Mouse (Mus musculus): ENCODE data around the gene Itm2b. TPM values are rescaled to one million over a fixed set of nuclear protein-coding genes. Genes with fewer than 3 reads are reported as not detected.

Itm2b gene
- polyA plus RNA-seq, 1 experiment from 2014 or later = 630 TPM

GRCm38 (mm10) chr14:73374315-73374890, 10.7 kb downstream of the Itm2b start:
- no peak for ATAC-seq
- H3K9ac ChIP-seq (replicated peaks; ENCODE audit: low read depth, low read length) = no peak overlapping the region
- H3K9me3 ChIP-seq (ENCODE audit: control insufficient read depth, low read length) = no peaks in the 10 kb centered on the region
- no peaks in the 10 kb centered on the region for H3K4me1 ChIP-seq (replicated peaks; ENCODE audit: control insufficient read depth, insufficient read depth, low read length)
- no peak overlapping the region for H3K27ac ChIP-seq (ENCODE audit: low read length)
- no peak overlapping the region for H3K4me3 ChIP-seq (replicated peaks; ENCODE audit: low read length)
- H3K27me3 ChIP-seq (replicated peaks; ENCODE audit: control insufficient read depth, insufficient read depth, low read length) = no peaks in the 10 kb centered on the region
- no peak overlapping the region for H3K4me2 ChIP-seq (ENCODE audit: low read length)
- WGBS = 76% methylated on average over 11 of the region's 11 CpGs
- H3K36me3 ChIP-seq (ENCODE audit: control insufficient read depth, insufficient read depth) = peaks cover 1% of the 10 kb centered on the region

GRCm38 (mm10) chr14:73373606-73374005, 11.5 kb downstream of the Itm2b start:
- Histone ChIP-seq H3K27me3 (replicated peaks; ENCODE audit: control insufficient read depth, insufficient read depth, low read length) (no peaks in the 10 kb centered on the region), H3K9ac (replicated peaks; ENCODE audit: low read depth, low read length) (no peak overlapping the region), H3K4me2 (ENCODE audit: low read length) (no peak overlapping the region), H3K4me3 (replicated peaks; ENCODE audit: low read length) (no peak overlapping the region), H3K36me3 (ENCODE audit: control insufficient read depth, insufficient read depth) (no peaks in the 10 kb centered on the region), H3K9me3 (ENCODE audit: control insufficient read depth, low read length) (no peaks in the 10 kb centered on the region), H3K4me1 (replicated peaks; ENCODE audit: control insufficient read depth, insufficient read depth, low read length) (no peaks in the 10 kb centered on the region), H3K27ac (ENCODE audit: low read length) (no peak overlapping the region)
- 84% methylated on average over 8 of the region's 8 CpGs for whole genome bisulfite sequencing
- ATAC-seq = no peak

- H3K27me3 ChIP-seq (replicated peaks; ENCODE audit: control insufficient read depth, insufficient read depth, low read length) = no peaks in the 10 kb centered on the region
- WGBS = 89% methylated on average over 4 of the region's 4 CpGs
- no peaks in the 10 kb centered on the region for H3K4me1 ChIP-seq (replicated peaks; ENCODE audit: control insufficient read depth, insufficient read depth, low read length)
- H3K4me3 ChIP-seq (replicated peaks; ENCODE audit: low read length) = no peak overlapping the region
- ATAC-seq = no peak
- H3K9me3 ChIP-seq (ENCODE audit: control insufficient read depth, low read length) = no peaks in the 10 kb centered on the region
- no peak overlapping the region for H3K27ac ChIP-seq (ENCODE audit: low read length)
- no peak overlapping the region for H3K4me2 ChIP-seq (ENCODE audit: low read length)
- peaks cover 4% of the 10 kb centered on the region; the same call in 1 of the 2 replicates for H3K36me3 ChIP-seq (ENCODE audit: control insufficient read depth, insufficient read depth)
- no peak overlapping the region for H3K9ac ChIP-seq (replicated peaks; ENCODE audit: low read depth, low read length)
These were observed 12.1 kb downstream of the Itm2b start for GRCm38 (mm10) chr14:73372990-73373389.

DNA sequence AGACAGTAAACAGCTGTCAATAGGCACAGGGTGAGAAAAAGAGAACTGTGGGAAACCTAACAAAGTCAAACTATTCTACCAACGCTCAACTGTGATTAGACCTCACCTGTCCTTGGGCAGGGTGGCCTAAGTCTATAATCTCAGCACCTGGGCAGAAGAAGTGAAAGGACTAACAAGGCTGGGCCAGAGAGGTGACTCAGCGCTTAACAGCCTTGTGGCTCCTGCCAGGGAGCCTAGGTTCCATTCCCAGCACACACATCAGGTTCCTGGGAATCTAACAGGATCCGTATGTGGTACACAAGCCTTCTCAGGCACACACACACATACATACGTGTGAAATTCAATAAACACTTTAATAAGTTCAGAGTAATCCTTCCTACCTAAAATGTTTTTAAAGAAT, 13.5 kb downstream of the Itm2b start:
- no peaks in the 10 kb centered on the region for H3K9me3 ChIP-seq (ENCODE audit: control insufficient read depth, low read length)
- peaks cover 5% of the 10 kb centered on the region for H3K36me3 ChIP-seq (ENCODE audit: control insufficient read depth, insufficient read depth)
- no peak overlapping the region for H3K27ac ChIP-seq (ENCODE audit: low read length)
- no peak for ATAC-seq
- no peak overlapping the region for H3K4me3 ChIP-seq (replicated peaks; ENCODE audit: low read length)
- H3K4me2 ChIP-seq (ENCODE audit: low read length) = no peak overlapping the region
- no peak overlapping the region for H3K9ac ChIP-seq (replicated peaks; ENCODE audit: low read depth, low read length)
- H3K4me1 ChIP-seq (replicated peaks; ENCODE audit: control insufficient read depth, insufficient read depth, low read length) = no peaks in the 10 kb centered on the region
- WGBS = 94% methylated on average over 4 of the region's 4 CpGs
- no peaks in the 10 kb centered on the region for H3K27me3 ChIP-seq (replicated peaks; ENCODE audit: control insufficient read depth, insufficient read depth, low read length)

DNA sequence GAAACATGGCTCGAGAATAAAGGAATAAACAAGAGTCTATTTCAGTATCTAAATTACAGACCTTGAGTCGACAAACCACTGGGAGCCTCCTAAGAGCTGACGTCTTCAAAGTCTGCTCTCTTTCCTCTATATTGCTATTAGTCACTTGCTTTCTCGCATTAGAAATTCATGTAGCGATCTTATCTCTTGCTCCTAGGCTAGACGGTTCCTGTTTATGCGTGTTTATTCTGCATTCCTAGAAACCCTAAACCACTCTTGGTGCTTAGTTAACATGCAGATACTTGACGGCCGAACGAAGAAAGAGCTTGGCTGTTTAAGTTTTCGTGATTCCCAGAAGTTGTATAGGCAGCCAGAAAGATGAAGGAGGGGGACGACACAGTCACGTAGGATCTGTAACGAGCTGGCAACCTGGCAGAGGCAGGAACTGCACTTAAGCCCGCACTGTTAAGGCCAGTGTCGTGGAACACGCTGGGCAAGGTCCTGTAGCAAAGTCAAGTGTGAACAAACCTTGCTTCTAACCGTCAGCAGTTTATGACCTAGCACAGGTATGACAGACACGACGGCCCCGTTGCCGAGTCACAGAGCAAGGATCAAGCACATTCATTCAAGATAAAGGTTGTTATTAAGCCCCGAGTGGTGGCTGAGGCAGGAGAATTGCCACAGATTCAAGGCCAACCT, 14.3 kb downstream of the Itm2b start:
- Histone ChIP-seq H3K9me3 (ENCODE audit: control insufficient read depth, low read length) (no peaks in the 10 kb centered on the region), H3K9ac (replicated peaks; ENCODE audit: low read depth, low read length) (no peak overlapping the region), H3K27ac (ENCODE audit: low read length) (no peak overlapping the region), H3K27me3 (replicated peaks; ENCODE audit: control insufficient read depth, insufficient read depth, low read length) (no peaks in the 10 kb centered on the region), H3K4me2 (ENCODE audit: low read length) (no peak overlapping the region), H3K4me3 (replicated peaks; ENCODE audit: low read length) (no peak overlapping the region), H3K4me1 (replicated peaks; ENCODE audit: control insufficient read depth, insufficient read depth, low read length) (no peaks in the 10 kb centered on the region), H3K36me3 (ENCODE audit: control insufficient read depth, insufficient read depth) (peaks cover 12% of the 10 kb centered on the region)
- no peak for ATAC-seq
- WGBS = 70% methylated on average over 23 of the region's 23 CpGs

DNA sequence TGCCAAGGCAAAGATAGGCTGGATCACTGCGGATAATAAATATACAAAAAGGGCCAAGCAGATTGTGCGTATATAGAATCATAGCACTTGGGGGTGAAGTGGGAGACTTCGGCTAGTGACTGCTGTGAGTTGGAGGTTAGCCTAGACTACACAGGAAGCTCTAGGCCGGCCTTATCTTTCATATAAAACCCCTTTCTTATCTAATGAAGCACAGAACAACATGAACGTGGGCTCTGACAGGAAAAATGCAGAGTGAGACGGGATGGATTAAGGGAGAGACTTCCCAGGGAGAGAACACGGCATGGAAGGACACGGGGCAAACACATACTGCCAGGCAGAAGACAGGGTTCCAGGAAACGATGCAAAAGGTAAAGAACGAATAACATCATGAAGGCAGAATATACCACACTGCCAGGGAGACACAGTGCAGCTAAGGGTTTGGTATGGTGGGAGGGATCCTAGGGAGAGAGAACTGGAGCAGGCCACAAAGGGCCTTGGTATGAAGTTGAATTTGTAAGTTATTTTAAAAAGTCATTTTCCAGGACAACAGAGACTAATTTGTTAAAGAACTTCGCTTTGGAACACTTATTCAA, 14.9 kb downstream of the Itm2b start:
- no peaks in the 10 kb centered on the region for H3K4me1 ChIP-seq (replicated peaks; ENCODE audit: control insufficient read depth, insufficient read depth, low read length)
- no peaks in the 10 kb centered on the region for H3K27me3 ChIP-seq (replicated peaks; ENCODE audit: control insufficient read depth, insufficient read depth, low read length)
- H3K27ac ChIP-seq (ENCODE audit: low read length) = no peak overlapping the region
- WGBS = 84% methylated on average over 11 of the region's 11 CpGs
- peaks cover 15% of the 10 kb centered on the region for H3K36me3 ChIP-seq (ENCODE audit: control insufficient read depth, insufficient read depth)
- no peaks in the 10 kb centered on the region for H3K9me3 ChIP-seq (ENCODE audit: control insufficient read depth, low read length)
- ATAC-seq = no peak
- H3K4me3 ChIP-seq (replicated peaks; ENCODE audit: low read length) = no peak overlapping the region
- no peak overlapping the region for H3K9ac ChIP-seq (replicated peaks; ENCODE audit: low read depth, low read length)
- no peak overlapping the region for H3K4me2 ChIP-seq (ENCODE audit: low read length)

DNA sequence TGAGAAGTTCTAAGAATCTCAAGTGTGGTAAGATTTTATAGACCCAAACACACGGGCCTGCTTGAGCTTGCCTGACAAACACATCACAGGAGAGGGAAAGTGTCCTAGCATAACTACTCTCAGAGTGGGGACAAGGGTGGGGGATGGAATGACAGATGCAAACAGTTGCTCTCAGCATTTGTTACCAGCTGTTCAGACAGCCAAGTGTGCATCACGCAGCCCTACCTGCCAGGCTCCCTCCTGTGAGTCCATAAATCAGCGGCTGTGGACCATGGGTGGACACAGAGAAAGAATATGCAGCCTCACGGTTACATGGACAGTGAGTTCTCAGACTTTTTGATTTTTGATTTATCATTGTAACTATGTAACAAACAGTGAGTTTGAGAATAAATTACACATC, 15.5 kb downstream of the Itm2b start:
- Histone ChIP-seq H3K27ac (ENCODE audit: low read length) (no peak overlapping the region), H3K27me3 (replicated peaks; ENCODE audit: control insufficient read depth, insufficient read depth, low read length) (no peaks in the 10 kb centered on the region), H3K9ac (replicated peaks; ENCODE audit: low read depth, low read length) (no peak overlapping the region), H3K9me3 (ENCODE audit: control insufficient read depth, low read length) (no peaks in the 10 kb centered on the region), H3K4me1 (replicated peaks; ENCODE audit: control insufficient read depth, insufficient read depth, low read length) (no peaks in the 10 kb centered on the region), H3K4me2 (ENCODE audit: low read length) (no peak overlapping the region), H3K4me3 (replicated peaks; ENCODE audit: low read length) (no peak overlapping the region), H3K36me3 (ENCODE audit: control insufficient read depth, insufficient read depth) (peaks cover 17% of the 10 kb centered on the region)
- WGBS = 94% methylated on average over 4 of the region's 4 CpGs
- no peak for ATAC-seq

DNA sequence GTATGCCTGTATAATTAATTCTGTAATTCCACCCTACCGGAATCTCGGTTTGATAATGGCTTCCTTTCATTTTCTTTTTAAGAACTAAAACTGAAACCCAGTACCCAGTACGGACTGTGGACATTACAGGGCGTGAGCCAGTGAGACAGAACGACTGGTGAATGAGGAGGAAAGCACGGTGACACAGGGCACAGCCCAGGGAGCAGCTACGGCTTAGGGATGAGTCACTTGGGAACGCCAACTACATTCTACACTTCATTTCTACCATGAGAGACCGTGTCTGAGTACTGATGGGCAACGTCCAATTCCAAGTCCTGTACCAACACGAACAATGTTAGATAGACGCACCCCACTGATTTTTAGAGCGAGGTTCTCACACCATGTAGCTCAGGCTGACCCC, 16.1 kb downstream of the Itm2b start:
- Histone ChIP-seq H3K27me3 (replicated peaks; ENCODE audit: control insufficient read depth, insufficient read depth, low read length) (no peaks in the 10 kb centered on the region), H3K4me1 (replicated peaks; ENCODE audit: control insufficient read depth, insufficient read depth, low read length) (no peaks in the 10 kb centered on the region), H3K27ac (ENCODE audit: low read length) (no peak overlapping the region), H3K36me3 (ENCODE audit: control insufficient read depth, insufficient read depth) (peaks cover 24% of the 10 kb centered on the region), H3K9ac (replicated peaks; ENCODE audit: low read depth, low read length) (no peak overlapping the region), H3K4me2 (ENCODE audit: low read length) (no peak overlapping the region), H3K4me3 (replicated peaks; ENCODE audit: low read length) (no peak overlapping the region), H3K9me3 (ENCODE audit: control insufficient read depth, low read length) (no peaks in the 10 kb centered on the region)
- WGBS = 92% methylated on average over 13 of the region's 13 CpGs
- no peak for ATAC-seq

- peaks cover 29% of the 10 kb centered on the region for H3K36me3 ChIP-seq (ENCODE audit: control insufficient read depth, insufficient read depth)
- 96% methylated on average over 13 of the region's 13 CpGs for WGBS
- ATAC-seq = no peak
These were observed 16.9 kb downstream of the Itm2b start for GRCm38 (mm10) chr14:73368221-73368620.

More at GRCm38 (mm10) chr14:73368221-73368620, 16.9 kb downstream of the Itm2b start:
- H3K4me2 ChIP-seq (ENCODE audit: low read length) = no peak overlapping the region
- no peak overlapping the region for H3K4me3 ChIP-seq (replicated peaks; ENCODE audit: low read length)
- H3K4me1 ChIP-seq (replicated peaks; ENCODE audit: control insufficient read depth, insufficient read depth, low read length) = no peaks in the 10 kb centered on the region
- no peaks in the 10 kb centered on the region for H3K27me3 ChIP-seq (replicated peaks; ENCODE audit: control insufficient read depth, insufficient read depth, low read length)
- H3K27ac ChIP-seq (ENCODE audit: low read length) = no peak overlapping the region
- H3K9ac ChIP-seq (replicated peaks; ENCODE audit: low read depth, low read length) = no peak overlapping the region
- H3K9me3 ChIP-seq (ENCODE audit: control insufficient read depth, low read length) = no peaks in the 10 kb centered on the region

Data from forebrain, embryonic 16.5 days (tissue).